Mouse (Mus musculus): ENCODE measurements around the gene Hnf1a. TPM values are rescaled to one million over a fixed set of nuclear protein-coding genes. Genes with fewer than 3 reads are reported as not detected.

Hnf1a gene
- 4.0 and 4.1 TPM in 2 replicates for polyA plus RNA-seq (2012; rRNA removed)

DNA sequence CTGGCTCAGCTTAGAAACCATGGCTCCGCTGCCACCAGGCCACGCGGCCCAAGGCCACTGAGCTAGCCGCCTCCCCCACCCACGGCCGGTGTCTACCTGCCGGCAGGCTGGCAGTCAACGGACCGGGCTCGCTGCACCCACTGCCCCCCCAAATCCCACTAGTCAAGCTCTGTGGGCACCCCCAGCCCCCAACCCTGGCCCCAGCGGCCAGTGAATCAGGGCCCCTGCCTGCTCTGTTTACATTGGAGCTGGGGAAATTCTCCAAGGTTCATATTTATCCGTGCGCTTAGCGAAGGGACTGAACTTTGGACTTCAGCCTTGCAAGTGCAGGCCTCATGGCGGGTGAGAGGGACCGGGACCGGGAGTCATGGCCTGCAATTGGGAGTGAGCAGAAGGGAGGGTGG, at the start of gene Hnf1a:
Gene Hnf1a (minus strand): TSS at position 271 of the 404 bp plus-strand sequence.
- no peak for TF ChIP-seq CTCF (IDR thresholded peaks at IDR 0.05; ENCODE audit: borderline replicate concordance, control insufficient read depth, extremely low read depth, insufficient read depth, low read length, poor library complexity)
- no peak for TF ChIP-seq POLR2A (IDR thresholded peaks at IDR 0.05; ENCODE audit: control insufficient read depth, extremely low read depth, insufficient read depth, low read length, poor library complexity)
- 95% methylated on average over 17 of the region's 17 CpGs for WGBS
- no peak for DNase-seq
- H3K27ac ChIP-seq (ENCODE audit: control insufficient read depth, insufficient read depth, low read length) = no peak within 1 kb of the TSS
- H3K36me3 ChIP-seq (ENCODE audit: control insufficient read depth, insufficient read depth, low read length) = no peaks in the 10 kb centered on the region
- no peak within 1 kb of the TSS for H3K4me3 ChIP-seq (ENCODE audit: control insufficient read depth, insufficient read depth, low read length)
- H3K27me3 ChIP-seq (ENCODE audit: control insufficient read depth, insufficient read depth, low read length) = no peaks in the 10 kb centered on the region
- no peaks in the 10 kb centered on the region for H3K4me1 ChIP-seq (replicated peaks; ENCODE audit: control insufficient read depth, insufficient read depth, low read length)

DNA sequence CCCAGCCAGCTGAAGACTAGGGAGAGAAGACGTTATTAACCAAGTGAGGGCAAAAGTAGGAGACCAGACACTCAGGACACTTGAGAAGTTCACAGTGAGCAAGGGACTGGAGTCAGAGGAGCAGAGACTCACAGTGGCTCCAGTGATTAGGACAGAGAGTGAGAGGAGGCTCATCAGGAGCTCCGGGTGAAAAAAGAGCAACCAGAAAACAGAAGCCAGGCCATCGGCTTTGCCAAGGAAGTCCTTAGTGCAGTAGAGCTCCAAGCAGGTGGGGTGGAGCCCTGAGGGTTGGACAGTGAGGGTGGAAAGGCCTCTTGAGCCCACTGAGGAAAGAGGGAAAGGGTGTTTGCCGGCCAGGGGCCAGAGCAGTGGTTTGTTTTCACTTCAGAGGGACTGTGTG, 47.9 kb upstream of the Hnf1a start:
- DNase-seq = no peak
- TF ChIP-seq CTCF (IDR thresholded peaks at IDR 0.05; ENCODE audit: borderline replicate concordance, control insufficient read depth, extremely low read depth, insufficient read depth, low read length, poor library complexity) (no peak), POLR2A (IDR thresholded peaks at IDR 0.05; ENCODE audit: control insufficient read depth, extremely low read depth, insufficient read depth, low read length, poor library complexity) (no peak)
- no peaks in the 10 kb centered on the region for H3K36me3 ChIP-seq (ENCODE audit: control insufficient read depth, insufficient read depth, low read length)
- WGBS = 40% methylated on average over 4 of the region's 4 CpGs
- no peaks in the 10 kb centered on the region for H3K27me3 ChIP-seq (ENCODE audit: control insufficient read depth, insufficient read depth, low read length)
- H3K4me1 ChIP-seq (replicated peaks; ENCODE audit: control insufficient read depth, insufficient read depth, low read length) = peaks cover 7% of the 10 kb centered on the region
- H3K27ac ChIP-seq (ENCODE audit: control insufficient read depth, insufficient read depth, low read length) = no peak overlapping the region
- no peak overlapping the region for H3K4me3 ChIP-seq (ENCODE audit: control insufficient read depth, insufficient read depth, low read length)

DNA sequence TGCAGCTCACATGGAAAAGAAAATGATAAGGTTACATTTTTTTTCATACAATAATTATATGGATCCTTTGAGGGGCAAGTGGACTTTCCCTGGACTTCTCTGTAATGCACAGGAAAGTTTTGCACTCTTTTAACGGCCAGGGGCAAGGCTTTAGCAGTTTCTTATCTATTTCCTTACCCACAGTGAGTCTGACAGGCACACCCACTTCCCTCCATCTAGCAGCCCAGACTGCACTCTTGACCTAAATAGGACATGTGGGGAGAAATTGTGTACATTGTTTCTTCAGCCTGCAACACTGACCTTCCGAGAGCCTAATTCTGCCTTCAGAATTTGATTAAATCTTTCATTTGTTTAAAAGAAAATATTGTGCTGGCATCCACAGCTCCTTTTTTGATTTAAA, 47.4 kb upstream of the Hnf1a start:
- WGBS = 24% methylated on average over 2 of the region's 2 CpGs
- H3K36me3 ChIP-seq (ENCODE audit: control insufficient read depth, insufficient read depth, low read length) = no peaks in the 10 kb centered on the region
- no peak for DNase-seq
- H3K27ac ChIP-seq (ENCODE audit: control insufficient read depth, insufficient read depth, low read length) = no peak overlapping the region
- TF ChIP-seq CTCF (IDR thresholded peaks at IDR 0.05; ENCODE audit: borderline replicate concordance, control insufficient read depth, extremely low read depth, insufficient read depth, low read length, poor library complexity) = no peak
- TF ChIP-seq POLR2A (IDR thresholded peaks at IDR 0.05; ENCODE audit: control insufficient read depth, extremely low read depth, insufficient read depth, low read length, poor library complexity) = no peak
- H3K4me3 ChIP-seq (ENCODE audit: control insufficient read depth, insufficient read depth, low read length) = no peak overlapping the region
- H3K27me3 ChIP-seq (ENCODE audit: control insufficient read depth, insufficient read depth, low read length) = no peaks in the 10 kb centered on the region
- peaks cover 9% of the 10 kb centered on the region for H3K4me1 ChIP-seq (replicated peaks; ENCODE audit: control insufficient read depth, insufficient read depth, low read length)

DNA sequence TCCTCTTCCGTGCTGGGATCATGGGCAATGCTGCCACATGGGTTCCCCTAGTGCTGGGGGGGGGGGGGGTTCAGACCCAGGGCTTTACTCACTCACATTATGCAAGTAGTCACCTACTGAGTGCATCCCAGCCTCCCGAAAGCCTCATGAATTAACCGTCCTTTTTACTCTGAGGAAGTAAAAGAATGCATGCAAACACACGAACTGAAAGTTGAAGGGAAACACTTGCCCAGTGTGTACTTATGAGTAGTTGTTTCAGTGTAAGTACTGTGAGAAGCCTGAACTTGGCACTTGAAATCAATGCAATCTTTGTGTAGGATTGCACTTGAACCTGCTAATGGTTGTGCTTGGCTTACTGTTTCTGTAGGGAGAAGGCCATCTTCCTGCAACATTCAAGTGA, 44.2 kb upstream of the Hnf1a start:
- WGBS = 62% methylated on average over 4 of the region's 4 CpGs
- TF ChIP-seq CTCF (IDR thresholded peaks at IDR 0.05; ENCODE audit: borderline replicate concordance, control insufficient read depth, extremely low read depth, insufficient read depth, low read length, poor library complexity) (no peak), POLR2A (IDR thresholded peaks at IDR 0.05; ENCODE audit: control insufficient read depth, extremely low read depth, insufficient read depth, low read length, poor library complexity) (no peak)
- H3K4me3 ChIP-seq (ENCODE audit: control insufficient read depth, insufficient read depth, low read length) = no peak overlapping the region
- H3K36me3 ChIP-seq (ENCODE audit: control insufficient read depth, insufficient read depth, low read length) = no peaks in the 10 kb centered on the region
- DNase-seq = no peak
- H3K27me3 ChIP-seq (ENCODE audit: control insufficient read depth, insufficient read depth, low read length) = no peaks in the 10 kb centered on the region
- peaks cover 24% of the 10 kb centered on the region for H3K4me1 ChIP-seq (replicated peaks; ENCODE audit: control insufficient read depth, insufficient read depth, low read length)
- H3K27ac ChIP-seq (ENCODE audit: control insufficient read depth, insufficient read depth, low read length) = no peak overlapping the region

DNA sequence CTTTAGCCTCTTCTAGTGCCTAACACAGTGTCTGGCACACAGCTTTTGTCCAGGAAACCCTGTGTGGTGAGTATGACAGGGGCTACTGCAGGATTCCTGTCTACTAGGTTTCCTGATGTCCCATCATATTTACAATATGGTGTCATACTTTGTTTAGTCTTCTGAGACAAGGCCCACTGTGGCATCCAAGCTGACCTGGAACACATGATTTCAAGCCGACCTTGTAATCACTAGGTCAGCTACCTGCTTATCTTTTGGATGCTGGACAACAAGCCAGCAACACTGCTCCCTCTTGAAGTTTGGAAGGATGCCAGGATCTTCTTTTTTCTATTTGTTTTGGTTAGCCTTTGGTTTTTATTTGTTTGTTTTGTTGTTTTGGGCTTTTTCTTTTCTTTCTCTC, 43.7 kb upstream of the Hnf1a start:
- Histone ChIP-seq H3K27me3 (ENCODE audit: control insufficient read depth, insufficient read depth, low read length) (no peaks in the 10 kb centered on the region), H3K27ac (ENCODE audit: control insufficient read depth, insufficient read depth, low read length) (no peak overlapping the region), H3K4me3 (ENCODE audit: control insufficient read depth, insufficient read depth, low read length) (no peak overlapping the region), H3K4me1 (replicated peaks; ENCODE audit: control insufficient read depth, insufficient read depth, low read length) (peaks cover 24% of the 10 kb centered on the region), H3K36me3 (ENCODE audit: control insufficient read depth, insufficient read depth, low read length) (no peaks in the 10 kb centered on the region)
- WGBS = 62% methylated on average over 1 of the region's 1 CpGs
- no peak for DNase-seq
- no peak for TF ChIP-seq CTCF (IDR thresholded peaks at IDR 0.05; ENCODE audit: borderline replicate concordance, control insufficient read depth, extremely low read depth, insufficient read depth, low read length, poor library complexity)
- no peak for TF ChIP-seq POLR2A (IDR thresholded peaks at IDR 0.05; ENCODE audit: control insufficient read depth, extremely low read depth, insufficient read depth, low read length, poor library complexity)

DNA sequence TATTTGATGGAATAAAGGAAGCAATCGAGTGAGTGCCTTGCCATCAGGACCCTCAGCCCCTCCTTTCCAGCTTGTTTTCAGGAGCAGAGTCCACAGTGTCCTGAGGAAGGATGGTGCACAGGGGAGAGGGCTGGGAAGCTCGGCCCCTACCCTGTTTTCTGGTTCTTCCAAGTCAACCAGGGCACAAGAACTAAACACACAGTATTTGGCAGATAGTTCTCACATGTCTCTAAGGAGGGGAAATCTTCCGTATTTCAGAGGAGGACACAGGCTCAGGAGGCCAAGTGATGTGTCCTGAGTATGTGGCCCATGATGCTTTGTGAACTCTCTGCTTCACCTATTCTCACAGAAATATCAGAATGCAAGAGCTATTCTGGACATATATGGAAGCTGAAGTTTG, 42.5 kb upstream of the Hnf1a start:
- DNase-seq = no peak
- H3K4me1 ChIP-seq (replicated peaks; ENCODE audit: control insufficient read depth, insufficient read depth, low read length) = peaks cover 20% of the 10 kb centered on the region
- H3K4me3 ChIP-seq (ENCODE audit: control insufficient read depth, insufficient read depth, low read length) = no peak overlapping the region
- no peak overlapping the region for H3K27ac ChIP-seq (ENCODE audit: control insufficient read depth, insufficient read depth, low read length)
- no peak for TF ChIP-seq POLR2A (IDR thresholded peaks at IDR 0.05; ENCODE audit: control insufficient read depth, extremely low read depth, insufficient read depth, low read length, poor library complexity)
- TF ChIP-seq CTCF (IDR thresholded peaks at IDR 0.05; ENCODE audit: borderline replicate concordance, control insufficient read depth, extremely low read depth, insufficient read depth, low read length, poor library complexity) = no peak
- H3K36me3 ChIP-seq (ENCODE audit: control insufficient read depth, insufficient read depth, low read length) = no peaks in the 10 kb centered on the region
- WGBS = 74% methylated on average over 3 of the region's 3 CpGs
- no peaks in the 10 kb centered on the region for H3K27me3 ChIP-seq (ENCODE audit: control insufficient read depth, insufficient read depth, low read length)
